Mouse (Mus musculus) MEL (cell line): ENCODE results near the gene Pla2g4b. TPM values are rescaled to one million over a fixed set of nuclear protein-coding genes. Genes with fewer than 3 reads are reported as not detected.

Source experiments
- DNase-seq: peaks from one replicate; pipeline ENCODE4 v3.0.0; 2011; ENCODE audit warnings: low read depth, low spot score
- H3K27ac ChIP-seq: 2 replicates; pipeline ENCODE4 v1.5.1; 2012; ENCODE audit warnings: low read depth, mild to moderate bottlenecking, control low read depth, low read length, moderate library complexity; ENCODE audit not compliant: control insufficient read depth
- H3K27me3 ChIP-seq, 2 experiments: fragments of 150-350 bp in 1 of 2; sonication (generic) in 1 of 2; 2 replicates each; pipeline ENCODE4 v1.6.1; 2012; ENCODE audit warnings: low read length in 2 of 2, mild to moderate bottlenecking in 2 of 2, improper control_type of control experiment in 1 of 2, moderate library complexity in 1 of 2; ENCODE audit not compliant: insufficient read depth in 2 of 2, control insufficient read depth in 1 of 2
- H3K36me3 ChIP-seq, 2 experiments: 2 replicates each; pipeline ENCODE4 v1.6.1; 2012 to 2014; ENCODE audit warnings: low read length in 2 of 2, improper control_type of control experiment in 1 of 2, inconsistent platforms in 1 of 2, mild to moderate bottlenecking in 1 of 2; ENCODE audit not compliant: insufficient read depth in 2 of 2, control insufficient read depth in 1 of 2
- H3K4me1 ChIP-seq, 2 experiments: fragments of 150-350 bp in 1 of 2; sonication (generic) in 1 of 2; 2 replicates each; pipeline ENCODE4 v1.6.1; 2012; ENCODE audit warnings: low read length in 2 of 2, improper control_type of control experiment in 1 of 2, mild to moderate bottlenecking in 1 of 2; ENCODE audit not compliant: insufficient read depth in 2 of 2, control insufficient read depth in 1 of 2
- H3K4me3 ChIP-seq, 2 experiments: fragments of 150-350 bp in 1 of 2; sonication (generic) in 1 of 2; 2 replicates each; pipeline ENCODE4 v1.5.1; 2012; ENCODE audit warnings: low read depth in 2 of 2, low read length in 2 of 2, mild to moderate bottlenecking in 2 of 2, moderate library complexity in 2 of 2, control low read depth in 1 of 2, improper control_type of control experiment in 1 of 2; ENCODE audit not compliant: control insufficient read depth in 1 of 2, insufficient read depth in 1 of 2
- H3K79me2 ChIP-seq: 2 replicates; pipeline ENCODE4 v1.6.1; 2012; ENCODE audit warnings: mild to moderate bottlenecking, low read length, moderate library complexity; ENCODE audit not compliant: control insufficient read depth, poor library complexity, insufficient read depth
- H3K9ac ChIP-seq: 2 replicates; pipeline ENCODE4 v1.6.1; 2012; ENCODE audit warnings: low read depth, mild to moderate bottlenecking, control low read depth, low read length, moderate library complexity; ENCODE audit not compliant: control insufficient read depth, poor library complexity, severe bottlenecking
- H3K9me3 ChIP-seq: fragments of 150-350 bp; sonication (generic); replicated peaks from 2 replicates; pipeline ENCODE4 v1.6.1; 2012; ENCODE audit warnings: mild to moderate bottlenecking, low read length, improper control_type of control experiment, moderate library complexity; ENCODE audit not compliant: insufficient read depth
- CTCF ChIP-seq, 3 experiments: IDR thresholded peaks in 2 of 3; conservative IDR thresholded peaks in 1 of 3; 2 replicates each; pipeline ENCODE4 v1.5.1; 2011 to 2012; ENCODE audit warnings: low read length in 3 of 3, low read depth in 2 of 3, mild to moderate bottlenecking in 2 of 3, improper control_type of control experiment in 1 of 3, inconsistent platforms in 1 of 3, mixed read lengths in 1 of 3, moderate library complexity in 1 of 3; ENCODE audit not compliant: control insufficient read depth in 1 of 3, insufficient read depth in 1 of 3, poor library complexity in 1 of 3, severe bottlenecking in 1 of 3
- E2F4 ChIP-seq: IDR thresholded peaks from 2 replicates; pipeline ENCODE4 v1.6.1; 2011; ENCODE audit warnings: low read depth, low read length, improper control_type of control experiment, borderline replicate concordance
- EP300 ChIP-seq, 2 experiments: IDR thresholded peaks; 2 replicates each; pipeline ENCODE4 v1.6.1; 2011; ENCODE audit warnings: improper control_type of control experiment in 2 of 2, low read length in 2 of 2, low read depth in 1 of 2, mild to moderate bottlenecking in 1 of 2
- GATA1 ChIP-seq: IDR thresholded peaks from 2 replicates; pipeline ENCODE4 v1.6.1; 2011; ENCODE audit warnings: low read depth, low read length, improper control_type of control experiment
- KAT2A ChIP-seq: conservative IDR thresholded peaks from 2 replicates; pipeline ENCODE4 v1.6.1; 2012; ENCODE audit warnings: low read depth, low read length, improper control_type of control experiment, inconsistent platforms
- MAFK ChIP-seq: IDR thresholded peaks from 2 replicates; pipeline ENCODE4 v1.6.1; 2011; ENCODE audit warnings: low read depth, mild to moderate bottlenecking, low read length, improper control_type of control experiment, borderline replicate concordance
- MYC ChIP-seq: IDR thresholded peaks from 2 replicates; pipeline ENCODE4 v1.6.1; 2011; ENCODE audit warnings: low read depth, mild to moderate bottlenecking, low read length, improper control_type of control experiment, moderate library complexity
- POLR2A ChIP-seq, 2 experiments: IDR thresholded peaks; 2 replicates each; pipeline ENCODE4 v1.6.1; 2011 to 2012; ENCODE audit warnings: low read length in 2 of 2, mild to moderate bottlenecking in 2 of 2, control low read depth in 1 of 2, improper control_type of control experiment in 1 of 2, low read depth in 1 of 2, moderate library complexity in 1 of 2; ENCODE audit not compliant: control insufficient read depth in 1 of 2, insufficient read depth in 1 of 2, poor library complexity in 1 of 2
- RCOR1 ChIP-seq: IDR thresholded peaks from 2 replicates; pipeline ENCODE4 v1.6.1; 2012; ENCODE audit warnings: low read depth, mild to moderate bottlenecking, inconsistent platforms, low read length, improper control_type of control experiment
- SMC3 ChIP-seq: IDR thresholded peaks from 2 replicates; pipeline ENCODE4 v1.6.1; 2011; ENCODE audit warnings: low read depth, low read length, improper control_type of control experiment
- UBTF ChIP-seq: IDR thresholded peaks from 2 replicates; pipeline ENCODE4 v1.6.1; 2012; ENCODE audit warnings: low read depth, mild to moderate bottlenecking, inconsistent platforms, low read length, improper control_type of control experiment, moderate library complexity, borderline replicate concordance; ENCODE audit not compliant: insufficient read depth
- ZMIZ1 ChIP-seq: IDR thresholded peaks from 2 replicates; pipeline ENCODE4 v1.6.1; 2012; ENCODE audit warnings: low read depth, mild to moderate bottlenecking, inconsistent platforms, low read length, improper control_type of control experiment, moderate library complexity
- polyA plus RNA-seq, 2 experiments: library from polyadenylated mRNA; stranded (reverse) in 1 of 2; unstranded in 1 of 2; fragments of >175 nt in 1 of 2; fragments of >200 nt in 1 of 2; gene quantifications; 2 replicates each; pipeline versions ENCODE4 v1.2.1 to v1.2.4; 2012; ENCODE audit warnings: low replicate concordance in 2 of 2, low read depth in 1 of 2; ENCODE audit not compliant: insufficient read length in 2 of 2, insufficient read depth in 1 of 2, missing spikeins in 1 of 2
- total RNA-seq: library from RNA; depleted of rRNA; stranded (reverse); fragments of 300-350 nt; gene quantifications from 2 replicates; pipeline ENCODE4 v1.2.3, GENCODE M21; 2012

Pla2g4b gene
- total and polyA plus RNA-seq, 3 experiments, result 0.32 to 0.54 TPM; not detected in 1

- Histone ChIP-seq H3K4me3 (no peak overlapping the region), H3K27me3 (no peaks in the 10 kb centered on the region; a peak in 1 of 4 replicates), H3K27ac (no peak overlapping the region), H3K36me3 (no peaks in the 10 kb centered on the region), H3K9me3 (no peaks in the 10 kb centered on the region), H3K9ac (no peak overlapping the region), H3K79me2 (no peaks in the 10 kb centered on the region), H3K4me1 (no peaks in the 10 kb centered on the region)
- peak; percentile 31 for DNase-seq
- peak; percentile 9 to 49 (median 23); a peak in 3 of 6 replicates for TF ChIP-seq CTCF (IDR thresholded peaks at IDR 0.05 in 2 of 3, conservative IDR thresholded peaks at IDR 0.05 in 1 of 3; ENCODE audit: control insufficient read depth in 1 of 3, insufficient read depth in 1 of 3, low read depth in 2 of 3, low read length in 3 of 3, poor library complexity in 1 of 3, severe bottlenecking in 1 of 3)
- TF ChIP-seq SMC3, result peak; percentile 11; the same call in 1 of the 2 replicates
- no peak for TF ChIP-seq RCOR1
- TF ChIP-seq ZMIZ1, result no peak
Observed at GRCm38 (mm10) chr2:120064639-120065038, 31.4 kb downstream of the Pla2g4b start.

- Histone ChIP-seq H3K4me3 (no peak overlapping the region), H3K4me1 (no peaks in the 10 kb centered on the region), H3K79me2 (no peaks in the 10 kb centered on the region), H3K9ac (no peak overlapping the region), H3K36me3 (no peaks in the 10 kb centered on the region), H3K27me3 (no peaks in the 10 kb centered on the region; a peak in 1 of 4 replicates)
- DNase-seq, result no peak
- TF ChIP-seq EP300 (IDR thresholded peaks at IDR 0.05; ENCODE audit: low read depth in 1 of 2, low read length in 2 of 2) (no peak), POLR2A (IDR thresholded peaks at IDR 0.05; ENCODE audit: control insufficient read depth in 1 of 2, insufficient read depth in 1 of 2, low read depth in 1 of 2, low read length in 2 of 2, poor library complexity in 1 of 2) (no peak), E2F4 (no peak), GATA1 (no peak), MAFK (no peak)
- TF ChIP-seq, all 39 proteins: peak for 0
- Histone ChIP-seq H3K9me3 (no peaks in the 10 kb centered on the region), H3K27ac (no peak overlapping the region)
Observed at GRCm38 (mm10) chr2:120065243-120065642, 32.0 kb downstream of the Pla2g4b start.

- Histone ChIP-seq H3K9ac (no peak overlapping the region), H3K4me1 (no peaks in the 10 kb centered on the region), H3K36me3 (no peaks in the 10 kb centered on the region), H3K4me3 (no peak overlapping the region), H3K79me2 (no peaks in the 10 kb centered on the region), H3K27me3 (no peaks in the 10 kb centered on the region; a peak in 1 of 4 replicates), H3K27ac (no peak overlapping the region), H3K9me3 (no peaks in the 10 kb centered on the region)
- no peak for DNase-seq
- TF ChIP-seq KAT2A (no peak), CTCF (IDR thresholded peaks at IDR 0.05 in 2 of 3, conservative IDR thresholded peaks at IDR 0.05 in 1 of 3; ENCODE audit: control insufficient read depth in 1 of 3, insufficient read depth in 1 of 3, low read depth in 2 of 3, low read length in 3 of 3, poor library complexity in 1 of 3, severe bottlenecking in 1 of 3) (no peak), SMC3 (no peak), UBTF (no peak), MYC (no peak)
Observed at GRCm38 (mm10) chr2:120066224-120066623, 33.0 kb downstream of the Pla2g4b start.
